Mouse (Mus musculus) frontal cortex, postnatal 10 days (tissue): ENCODE results near the gene Psap.

Experiments used
- DNase-seq, 2 experiments: peaks; one replicate each; pipeline ENCODE4 v3.0.0; 2022; ENCODE audit warnings: low spot score in 2 of 2, mixed read lengths in 1 of 2

Psap gene

DNA sequence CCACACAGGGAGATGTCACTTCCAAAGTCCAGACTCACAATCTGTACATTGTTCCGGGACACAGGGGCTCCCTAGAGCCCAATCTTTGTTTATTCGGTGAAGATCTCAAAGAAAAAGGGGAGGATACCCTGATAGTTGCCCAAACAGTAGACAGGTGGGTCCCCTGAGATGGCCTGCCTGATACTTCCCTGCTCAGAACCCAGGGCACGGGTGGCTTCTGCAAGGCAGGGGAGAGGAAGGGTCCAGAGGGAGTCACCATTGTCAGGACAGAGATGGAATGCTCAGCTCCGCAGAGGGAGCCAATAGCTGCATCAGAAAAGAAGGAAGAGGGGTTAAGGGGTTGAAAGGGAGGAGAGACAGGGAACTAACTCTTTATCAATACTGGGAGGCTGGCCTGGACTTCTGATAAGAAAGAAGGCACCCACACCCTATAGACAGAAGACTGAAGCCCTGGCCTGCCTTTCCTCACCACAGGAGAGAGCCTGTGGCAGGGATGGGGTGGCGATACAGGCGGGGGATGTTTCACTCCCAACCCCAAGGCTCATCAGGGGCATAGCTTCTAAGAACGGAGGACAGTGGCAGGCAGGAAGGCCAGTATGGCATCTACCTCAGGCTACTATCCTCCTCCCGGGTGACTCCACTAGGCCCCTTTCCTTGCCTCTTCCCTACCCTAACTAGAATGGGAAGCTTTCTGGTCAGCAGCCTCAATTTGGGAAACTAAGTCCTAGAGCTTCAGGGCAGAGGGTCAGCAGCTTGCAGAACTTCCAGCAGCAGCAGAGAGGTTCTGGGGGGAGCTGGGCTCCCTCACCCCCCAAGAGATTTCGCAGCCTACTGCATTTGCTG lies 70.6 kb downstream of the Psap start:
- no peak for DNase-seq

DNA sequence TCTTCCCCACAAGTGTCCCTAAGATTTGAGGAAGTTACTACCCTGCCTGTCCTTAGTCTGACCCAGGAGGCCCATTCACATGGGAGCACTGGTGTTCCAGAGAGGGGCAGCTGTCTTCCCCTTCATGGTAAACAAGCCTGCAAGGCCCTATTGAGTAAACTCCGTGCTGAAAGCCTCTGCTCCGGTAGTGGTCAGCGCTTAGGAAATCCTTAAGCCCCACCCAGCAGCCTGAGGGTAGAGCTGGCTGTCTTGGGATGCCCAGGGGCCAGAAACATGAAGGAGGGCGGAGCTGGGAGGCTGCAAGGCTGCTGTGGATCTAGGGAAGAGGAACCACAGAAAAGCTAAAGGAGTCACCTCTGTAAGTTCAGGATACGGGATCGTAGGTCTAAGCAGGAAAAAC lies 71.6 kb downstream of the Psap start:
- DNase-seq = no peak

GRCm38 (mm10) chr10:60349644-60350043 lies 72.2 kb downstream of the Psap start:
- DNase-seq = no peak

DNA sequence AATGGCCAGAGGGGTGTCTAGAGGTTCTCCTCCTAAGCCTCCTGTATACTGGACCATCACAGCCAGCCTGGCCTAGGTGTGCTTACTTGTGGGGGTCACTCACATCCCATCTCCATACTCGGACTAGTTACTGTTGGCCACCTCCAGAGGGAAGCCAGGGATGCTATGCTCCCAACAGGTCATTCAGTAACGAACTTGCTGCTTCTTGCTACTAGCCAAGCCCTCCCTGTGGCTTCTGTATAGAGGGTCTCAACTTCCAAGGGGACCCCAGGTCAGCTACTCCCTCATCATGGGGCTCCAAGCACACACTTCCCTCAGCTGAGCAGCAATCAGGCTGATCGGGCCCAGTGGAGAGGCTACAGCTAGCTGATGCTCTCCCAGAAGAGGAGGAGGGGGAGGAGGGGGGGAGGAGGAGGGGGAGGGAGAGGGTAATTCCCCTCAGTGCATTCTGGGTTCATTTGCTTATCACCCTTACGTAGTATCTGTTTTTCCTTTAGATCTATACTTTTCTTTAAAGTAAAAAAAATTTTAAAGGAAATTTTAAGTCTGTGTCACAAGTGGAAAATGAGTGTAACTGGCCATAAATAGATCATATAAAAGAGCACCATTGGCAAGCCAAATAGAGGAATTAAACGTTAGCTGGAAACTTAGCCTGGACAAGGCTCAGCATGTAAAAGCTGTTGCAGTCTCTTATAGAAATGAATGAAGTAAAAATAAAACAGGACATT lies 72.8 kb downstream of the Psap start:
- DNase-seq = no peak

- peak in 1 of 2 experiments; percentile 64 for DNase-seq
Measured at GRCm38 (mm10) chr10:60350805-60351167, 73.4 kb downstream of the Psap start.

GRCm38 (mm10) chr10:60351248-60351647 lies 73.8 kb downstream of the Psap start:
- no peak for DNase-seq

DNA sequence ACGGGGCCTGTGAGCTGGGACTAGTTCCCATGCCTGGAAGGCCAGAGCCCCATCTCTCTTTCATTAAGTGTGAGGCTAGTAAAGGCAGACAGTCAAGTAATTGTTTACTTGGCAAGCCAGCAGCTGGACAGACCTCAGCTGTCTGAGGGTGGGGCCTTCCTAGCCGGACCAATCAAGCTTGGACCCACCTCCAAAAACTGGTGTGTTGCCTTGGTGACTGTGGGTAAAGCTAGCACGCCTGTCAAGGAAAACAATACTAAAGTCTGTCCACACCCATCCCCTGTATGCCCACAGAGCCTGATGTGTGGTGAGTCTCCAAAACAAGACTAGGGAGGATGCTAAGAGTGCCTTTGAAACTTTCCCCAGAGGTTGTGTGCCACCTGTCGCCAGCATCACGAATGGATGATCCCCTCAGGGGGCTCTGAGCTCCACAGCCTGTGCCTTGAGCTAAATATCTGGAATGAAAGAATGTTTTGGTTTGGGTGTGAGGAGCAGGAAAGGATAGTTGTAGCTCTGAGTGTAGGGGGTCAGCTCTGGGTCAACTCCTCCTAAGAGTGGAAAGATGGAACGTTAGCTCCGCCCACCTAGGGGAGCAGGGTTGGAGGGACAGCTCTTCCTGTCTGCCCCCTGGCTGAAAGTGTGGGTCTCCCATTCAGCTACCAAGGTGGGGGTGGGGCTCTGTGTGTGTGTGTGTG lies 74.5 kb downstream of the Psap start:
- DNase-seq = no peak
